Mouse (Mus musculus) stomach, embryonic 14.5 days (tissue): Measurements from ENCODE around the gene Ap1g1. TPM values are rescaled to one million over a fixed set of nuclear protein-coding genes. Genes with fewer than 3 reads are reported as not detected.
A peak's percentile ranks its signal among the peaks of the same experiment; 100 is the strongest.

ENCODE experiments used
- ATAC-seq: fragments of 200-750 bp; cut with Nextera tagmentation; 2 replicates; pipeline ENCODE4 v1.8.0; 2017; ENCODE audit warnings: low read depth, moderate TSS enrichment; ENCODE audit not compliant: insufficient number of reproducible peaks, insufficient read depth, low FRiP score
- H3K27ac ChIP-seq: fragments of 300-500 bp; sonication (generic); 2 replicates; pipeline ENCODE4 v1.5.1; 2014; ENCODE audit warnings: mild to moderate bottlenecking, low read length, moderate library complexity, mixed read lengths
- H3K27me3 ChIP-seq: fragments of 300-500 bp; sonication (generic); 2 replicates; pipeline ENCODE4 v1.6.1; 2014; ENCODE audit warnings: low read length, control low read depth, mixed read lengths; ENCODE audit not compliant: control insufficient read depth, insufficient read depth
- H3K36me3 ChIP-seq: fragments of 300-500 bp; sonication (generic); 2 replicates; pipeline ENCODE4 v1.6.1; 2014; ENCODE audit warnings: mild to moderate bottlenecking, control low read depth, low read length, moderate library complexity, mixed read lengths; ENCODE audit not compliant: control insufficient read depth, insufficient read depth
- H3K4me1 ChIP-seq: fragments of 300-500 bp; sonication (generic); 2 replicates; pipeline ENCODE4 v1.6.1; 2014; ENCODE audit warnings: low read length, control low read depth, mixed read lengths; ENCODE audit not compliant: control insufficient read depth, insufficient read depth
- H3K4me2 ChIP-seq: fragments of 300-500 bp; sonication (generic); replicated peaks from 2 replicates; pipeline ENCODE4 v1.6.1; 2014; ENCODE audit warnings: low read depth, low read length, control low read depth
- H3K4me3 ChIP-seq: fragments of 300-500 bp; sonication (generic); 2 replicates; pipeline ENCODE4 v1.5.1; 2014; ENCODE audit warnings: low read depth, low read length, control low read depth
- H3K9ac ChIP-seq: fragments of 300-500 bp; sonication (generic); replicated peaks from 2 replicates; pipeline ENCODE4 v1.6.1; 2014; ENCODE audit warnings: low read depth, mild to moderate bottlenecking, control low read depth, low read length, moderate library complexity, mixed read lengths
- H3K9me3 ChIP-seq: fragments of 300-500 bp; sonication (generic); 2 replicates; pipeline ENCODE4 v1.6.1; 2016; ENCODE audit warnings: low read depth, low read length, control low read depth; ENCODE audit not compliant: control insufficient read depth
- WGBS: fragments of 180-500 bp; shearing (Covaris S2); extraction: QIAGEN DNeasy Blood & Tissue Kit; methylation state at CpG from one replicate; pipeline ENCODE4 v1.1.7; 2014; 5-methylcytosine and 5-hydroxymethylcytosine counted together
- polyA plus RNA-seq: library from polyadenylated mRNA; unstranded; fragments of >200 nt; fragmentation: Nextera tagmentation; extraction: Ambion mirVana; gene quantifications from 2 replicates; pipeline ENCODE4 v1.2.1, GENCODE M21; 2014

The Ap1g1 gene
- polyA plus RNA-seq, 1 experiment from 2014 or later = 39.2 TPM

GRCm38 (mm10) chr8:109773154-109773553 lies 5.2 kb upstream of the Ap1g1 start:
- no peaks in the 10 kb centered on the region for H3K4me1 ChIP-seq

DNA sequence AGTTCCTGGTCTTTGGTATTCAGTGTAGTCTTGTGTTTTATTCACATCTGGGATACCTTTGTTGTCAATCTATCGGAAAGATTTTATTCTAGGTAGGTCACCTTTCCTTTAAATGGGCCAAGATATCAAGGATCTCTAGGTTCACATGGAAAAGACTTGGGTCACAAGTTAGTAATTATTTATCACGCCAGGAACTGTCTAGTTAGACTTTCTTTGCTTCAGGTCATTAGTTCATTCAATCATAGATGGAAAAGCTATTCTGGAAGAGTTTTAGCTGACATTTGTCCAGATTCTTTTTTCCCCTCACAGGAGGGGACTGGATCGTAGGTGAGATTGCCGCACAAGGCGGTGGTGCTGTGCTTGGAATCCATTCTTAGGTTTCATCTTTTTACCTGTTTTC lies 503 bp upstream of the Ap1g1 start:
- H3K9ac ChIP-seq = peak overlapping the region; percentile 90
- peaks cover 2% of the 10 kb centered on the region; the same call in 1 of the 2 replicates for H3K4me1 ChIP-seq
- WGBS = 23% methylated on average over 5 of the region's 5 CpGs
- no peaks in the 10 kb centered on the region for H3K9me3 ChIP-seq
- H3K4me2 ChIP-seq = peak overlapping the region; percentile 45
- no peaks in the 10 kb centered on the region for H3K27me3 ChIP-seq
- H3K36me3 ChIP-seq = no peaks in the 10 kb centered on the region
- no peak for ATAC-seq
- peak overlapping the region; percentile 95 for H3K4me3 ChIP-seq
- H3K27ac ChIP-seq = no peak overlapping the region

More at GRCm38 (mm10) chr8:109773154-109773553, 5.2 kb upstream of the Ap1g1 start:
- Histone ChIP-seq H3K4me3 (no peak overlapping the region), H3K4me2 (no peak overlapping the region), H3K9me3 (no peaks in the 10 kb centered on the region), H3K36me3 (no peaks in the 10 kb centered on the region), H3K27me3 (no peaks in the 10 kb centered on the region), H3K27ac (no peak overlapping the region), H3K9ac (no peak overlapping the region)
- ATAC-seq = no peak
- 46% methylated on average over 3 of the region's 3 CpGs for WGBS

DNA sequence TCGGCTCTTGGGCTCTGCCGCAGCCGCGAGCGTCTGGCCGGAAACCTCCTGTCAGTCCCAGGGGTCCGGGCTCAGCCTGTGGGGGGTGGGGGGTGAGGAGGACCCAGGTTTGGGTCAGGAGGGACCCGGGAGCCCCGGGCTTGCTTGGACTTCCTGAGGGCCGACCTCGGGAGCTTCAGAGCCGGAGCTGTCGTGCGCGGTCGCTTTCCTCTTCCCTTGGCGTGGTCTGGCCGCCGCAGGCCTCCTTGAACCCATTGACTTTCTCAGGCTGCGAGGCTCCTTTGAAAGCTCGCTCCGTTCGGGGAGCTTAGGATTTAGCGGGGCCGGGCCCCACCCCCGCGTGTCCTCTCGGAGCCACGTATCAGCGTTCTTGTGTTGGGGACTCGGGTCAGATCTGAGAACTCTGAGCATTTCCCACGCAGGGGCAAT lies 653 bp downstream of the Ap1g1 start:
- under 1% methylated on average over 32 of the region's 32 CpGs for WGBS
- peak overlapping the region; percentile 95 for H3K4me3 ChIP-seq
- no peaks in the 10 kb centered on the region for H3K9me3 ChIP-seq
- peak overlapping the region; percentile 90 for H3K9ac ChIP-seq
- no peaks in the 10 kb centered on the region for H3K27me3 ChIP-seq
- peak overlapping the region; percentile 79 for H3K4me2 ChIP-seq
- ATAC-seq = peak; percentile 24; the same call in 1 of the 2 replicates
- H3K27ac ChIP-seq = peak overlapping the region; percentile 90
- no peaks in the 10 kb centered on the region for H3K36me3 ChIP-seq
- H3K4me1 ChIP-seq = peaks cover 2% of the 10 kb centered on the region; the same call in 1 of the 2 replicates

- no peak for ATAC-seq
- peak overlapping the region; percentile 79 for H3K4me2 ChIP-seq
- WGBS = 14% methylated on average over 24 of the region's 24 CpGs
Measured at GRCm38 (mm10) chr8:109779431-109780228, 1.3 kb downstream of the Ap1g1 start.

GRCm38 (mm10) chr8:109780548-109780947 lies 2.2 kb downstream of the Ap1g1 start:
- no peaks in the 10 kb centered on the region for H3K9me3 ChIP-seq
- peak overlapping the region; percentile 95 for H3K4me3 ChIP-seq
- ATAC-seq = no peak
- peak overlapping the region; percentile 79 for H3K4me2 ChIP-seq
- no peaks in the 10 kb centered on the region for H3K36me3 ChIP-seq
- peaks cover 2% of the 10 kb centered on the region; the same call in 1 of the 2 replicates for H3K4me1 ChIP-seq
- whole genome bisulfite sequencing = 53% methylated on average over 4 of the region's 4 CpGs
- H3K9ac ChIP-seq = no peak overlapping the region
- H3K27ac ChIP-seq = no peak overlapping the region
- no peaks in the 10 kb centered on the region for H3K27me3 ChIP-seq

More at GRCm38 (mm10) chr8:109779431-109780228, 1.3 kb downstream of the Ap1g1 start:
- Histone ChIP-seq H3K4me1 (peaks cover 2% of the 10 kb centered on the region; the same call in 1 of the 2 replicates), H3K27ac (peak overlapping the region; percentile 90), H3K9ac (peak overlapping the region; percentile 90), H3K4me3 (peak overlapping the region; percentile 95), H3K27me3 (no peaks in the 10 kb centered on the region), H3K9me3 (no peaks in the 10 kb centered on the region), H3K36me3 (no peaks in the 10 kb centered on the region)

DNA sequence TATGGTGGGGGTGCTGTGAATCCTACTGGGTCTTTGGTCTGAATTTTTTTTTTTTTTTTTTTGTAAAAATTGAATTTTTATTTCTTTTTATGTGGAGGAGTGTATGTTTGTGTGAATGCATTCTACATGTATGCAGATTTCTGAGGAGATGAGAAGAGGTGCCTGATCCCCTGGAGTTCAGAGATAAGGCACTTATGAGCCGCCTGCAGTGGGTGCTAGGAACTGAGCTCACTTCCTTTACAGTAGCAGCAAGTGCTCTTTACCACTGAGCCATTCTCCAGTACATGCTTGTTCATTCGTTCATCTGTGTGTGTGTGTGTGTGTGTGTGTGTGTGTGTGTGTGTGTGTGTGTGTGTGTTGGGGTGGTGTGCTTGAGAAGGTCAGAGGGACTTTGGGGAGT lies 12.6 kb downstream of the Ap1g1 start:
- no peak for ATAC-seq
- H3K36me3 ChIP-seq = peaks cover 2% of the 10 kb centered on the region; the same call in 1 of the 2 replicates
- H3K9ac ChIP-seq = no peak overlapping the region
- 88% methylated on average over 2 of the region's 2 CpGs for WGBS
- H3K9me3 ChIP-seq = no peaks in the 10 kb centered on the region
- H3K4me2 ChIP-seq = no peak overlapping the region
- no peak overlapping the region for H3K4me3 ChIP-seq
- no peak overlapping the region for H3K27ac ChIP-seq
- no peaks in the 10 kb centered on the region for H3K4me1 ChIP-seq
- no peaks in the 10 kb centered on the region for H3K27me3 ChIP-seq

DNA sequence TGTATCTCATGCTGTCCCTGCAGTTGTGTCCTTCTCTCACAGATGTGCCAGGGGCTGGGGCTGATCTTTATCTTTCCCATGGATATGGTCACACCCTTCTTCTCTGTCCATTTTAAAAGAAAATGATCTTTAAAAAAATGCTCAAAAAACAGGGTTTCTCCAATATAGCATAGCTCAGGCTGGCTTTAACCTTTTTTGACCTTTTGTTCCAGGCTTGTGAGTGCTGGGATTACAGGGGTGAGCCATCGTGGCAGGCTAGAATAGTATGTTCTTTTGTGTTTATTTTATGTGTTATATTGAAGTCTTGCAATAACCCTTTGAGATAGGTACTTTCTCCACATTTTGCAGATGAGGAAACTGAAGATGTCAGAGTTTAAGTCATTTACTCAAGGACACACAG lies 16.8 kb downstream of the Ap1g1 start:
- Histone ChIP-seq H3K4me1 (no peaks in the 10 kb centered on the region), H3K27ac (no peak overlapping the region), H3K9ac (no peak overlapping the region), H3K4me3 (no peak overlapping the region), H3K9me3 (no peaks in the 10 kb centered on the region), H3K36me3 (peaks cover 2% of the 10 kb centered on the region; the same call in 1 of the 2 replicates), H3K27me3 (no peaks in the 10 kb centered on the region), H3K4me2 (no peak overlapping the region)
- WGBS = 26% methylated on average over 1 of the region's 1 CpGs
- ATAC-seq = no peak

DNA sequence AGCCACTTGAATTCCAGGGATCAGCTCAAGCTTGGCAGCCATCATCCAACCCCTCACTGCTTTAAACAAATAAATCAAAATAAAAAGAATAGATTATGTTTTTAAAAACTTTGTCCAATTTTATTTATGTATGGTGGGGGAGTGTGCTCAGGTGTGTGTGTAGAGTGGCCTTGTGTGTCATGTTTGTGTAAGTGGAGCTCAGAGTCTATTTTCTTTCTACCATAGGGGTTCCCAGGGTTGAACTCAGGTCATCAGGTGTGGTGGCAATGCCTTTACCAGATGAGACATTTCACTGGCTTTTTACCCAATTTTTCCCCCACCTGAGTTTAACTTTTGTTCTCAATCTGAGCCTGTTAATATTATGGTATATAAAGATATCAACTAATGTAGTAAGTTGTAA lies 20.4 kb downstream of the Ap1g1 start:
- H3K4me3 ChIP-seq = no peak overlapping the region
- H3K9me3 ChIP-seq = no peaks in the 10 kb centered on the region
- no peak for ATAC-seq
- H3K27me3 ChIP-seq = no peaks in the 10 kb centered on the region
- H3K4me2 ChIP-seq = no peak overlapping the region
- H3K27ac ChIP-seq = no peak overlapping the region
- H3K9ac ChIP-seq = no peak overlapping the region
- H3K4me1 ChIP-seq = no peaks in the 10 kb centered on the region
- H3K36me3 ChIP-seq = peaks cover under 1% of the 10 kb centered on the region; the same call in 1 of the 2 replicates
